Mouse (Mus musculus) myocyte (in vitro differentiated cells): ENCODE data around the gene Efcc1. TPM values are rescaled to one million over a fixed set of nuclear protein-coding genes. Genes with fewer than 3 reads are reported as not detected.
A peak's percentile ranks its signal among the peaks of the same experiment; 100 is the strongest.

ENCODE experiments used
- H3K27me3 ChIP-seq: one replicate; pipeline ENCODE4 v1.6.1; 2011; ENCODE audit not compliant: control insufficient read depth, insufficient read depth, insufficient read length
- H3K36me3 ChIP-seq: one replicate; pipeline ENCODE4 v1.6.1; 2011; ENCODE audit not compliant: control insufficient read depth, insufficient read depth
- H3K4me2 ChIP-seq: one replicate; pipeline ENCODE4 v1.6.1; 2011; ENCODE audit warnings: low read depth, control low read depth
- H3K4me3 ChIP-seq: one replicate; pipeline ENCODE4 v1.5.1; 2011; ENCODE audit warnings: mild to moderate bottlenecking, control low read depth, moderate library complexity
- H3K79me2 ChIP-seq: one replicate; pipeline ENCODE4 v1.6.1; 2011; ENCODE audit not compliant: control insufficient read depth, insufficient read depth
- H3ac ChIP-seq: one replicate; pipeline ENCODE4 v1.6.1; 2011; ENCODE audit not compliant: control insufficient read depth, insufficient read length
- CEBPB ChIP-seq: IDR thresholded peaks from 2 replicates; pipeline ENCODE4 v1.6.1; 2011; ENCODE audit warnings: mild to moderate bottlenecking, moderate library complexity; ENCODE audit not compliant: poor library complexity, insufficient read depth, severe bottlenecking
- E2F4 ChIP-seq: IDR thresholded peaks from one replicate; pipeline ENCODE4 v1.6.1; 2011; ENCODE audit warnings: mild to moderate bottlenecking, control low read depth, moderate library complexity; ENCODE audit not compliant: insufficient read depth
- MAX ChIP-seq: IDR thresholded peaks from one replicate; pipeline ENCODE4 v1.6.1; 2011; ENCODE audit warnings: low read depth, mild to moderate bottlenecking, control low read depth
- MYOD1 ChIP-seq, 3 experiments: IDR thresholded peaks; one replicate each; pipeline ENCODE4 v1.6.1; 2011; ENCODE audit warnings: control low read depth in 2 of 3, low read depth in 2 of 3, mild to moderate bottlenecking in 2 of 3, moderate library complexity in 1 of 3; ENCODE audit not compliant: insufficient read length in 2 of 3, control insufficient read depth in 1 of 3
- MYOG ChIP-seq, 3 experiments: IDR thresholded peaks; one replicate each; pipeline ENCODE4 v1.6.1; 2011; ENCODE audit warnings: control low read depth in 2 of 3, low read depth in 2 of 3, mild to moderate bottlenecking in 2 of 3; ENCODE audit not compliant: insufficient read length in 2 of 3, control insufficient read depth in 1 of 3, insufficient read depth in 1 of 3
- POLR2A ChIP-seq: IDR thresholded peaks from one replicate; pipeline ENCODE4 v1.6.1; 2011; ENCODE audit warnings: low read depth, mild to moderate bottlenecking, control low read depth, moderate library complexity; ENCODE audit not compliant: insufficient read length
- POLR2AphosphoS2 ChIP-seq: IDR thresholded peaks from one replicate; pipeline ENCODE4 v1.6.1; 2011; ENCODE audit warnings: low read depth, control low read depth; ENCODE audit not compliant: insufficient read length
- REST ChIP-seq: IDR thresholded peaks from one replicate; pipeline ENCODE4 v1.6.1; 2011; ENCODE audit warnings: mild to moderate bottlenecking, control low read depth, moderate library complexity; ENCODE audit not compliant: insufficient read depth, insufficient read length
- SRF ChIP-seq: IDR thresholded peaks from one replicate; pipeline ENCODE4 v1.6.1; 2011; ENCODE audit warnings: low read depth; ENCODE audit not compliant: control insufficient read depth, insufficient read length
- TCF12 ChIP-seq: IDR thresholded peaks from one replicate; pipeline ENCODE4 v1.6.1; 2011; ENCODE audit warnings: mild to moderate bottlenecking, control low read depth; ENCODE audit not compliant: poor library complexity, insufficient read depth, severe bottlenecking
- TCF3 ChIP-seq: IDR thresholded peaks from one replicate; pipeline ENCODE4 v1.6.1; 2011; ENCODE audit warnings: low read depth, control low read depth; ENCODE audit not compliant: insufficient read length
- USF1 ChIP-seq: IDR thresholded peaks from one replicate; pipeline ENCODE4 v1.6.1; 2011; ENCODE audit warnings: low read depth, mild to moderate bottlenecking, control low read depth, moderate library complexity
- polyA plus RNA-seq: library from polyadenylated mRNA; unstranded; fragments of >200 nt; fragmentation: generic; extraction: Trizol; gene quantifications from one replicate; pipeline ENCODE4 v1.2.1, GENCODE M21; 2012; ENCODE audit warnings: missing spikeins

The Efcc1 gene
- 0.04 TPM for polyA plus RNA-seq

DNA sequence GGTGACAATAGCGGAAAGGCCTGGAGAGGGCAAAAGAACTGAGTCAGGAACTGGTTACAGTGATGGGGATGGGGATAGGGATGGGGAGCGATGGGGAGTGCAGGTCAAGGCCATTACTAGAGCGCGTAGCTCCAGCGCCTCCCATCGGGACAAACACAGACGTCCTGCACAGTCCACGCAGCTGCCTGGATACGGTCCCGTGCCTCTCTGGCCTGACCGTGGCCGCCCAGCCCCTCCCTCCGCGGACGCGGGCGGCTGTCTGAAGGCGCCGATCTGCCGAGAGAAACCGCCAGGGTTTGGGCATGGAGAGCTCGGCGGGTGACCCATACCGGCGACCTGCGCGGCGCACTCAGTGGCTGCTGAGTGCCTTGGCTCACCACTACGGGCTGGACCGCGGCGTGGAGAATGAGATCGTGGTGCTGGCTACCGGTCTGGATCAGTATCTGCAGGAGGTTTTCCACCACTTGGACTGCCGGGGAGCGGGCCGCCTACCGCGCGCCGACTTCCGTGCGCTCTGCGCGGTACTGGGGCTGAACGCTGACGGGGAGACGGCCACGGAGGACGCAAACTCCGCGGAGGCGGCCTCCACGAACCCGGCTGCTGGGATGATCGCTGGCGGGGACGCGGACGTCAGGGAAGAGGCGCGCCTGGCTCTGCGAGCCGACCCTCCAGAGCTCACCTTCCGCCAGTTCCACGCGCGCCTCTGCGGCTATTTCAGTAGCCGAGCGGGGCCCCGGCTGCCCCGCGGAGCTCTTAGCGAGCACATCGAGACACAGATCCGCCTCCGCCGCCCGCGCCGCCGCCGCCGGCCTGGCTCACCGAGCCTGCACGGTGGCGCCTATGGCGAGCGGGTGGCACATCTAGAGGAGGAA lies at the start of gene Efcc1:
Gene Efcc1 (plus strand): TSS at position 279 of the 872 bp plus-strand sequence.
- peaks cover 34% of the 10 kb centered on the region for H3K27me3 ChIP-seq
- H3K36me3 ChIP-seq, result no peaks in the 10 kb centered on the region
- H3ac ChIP-seq, result no peak within 1 kb of the TSS
- no peak within 1 kb of the TSS for H3K4me3 ChIP-seq
- H3K4me2 ChIP-seq, result peak within 1 kb of the TSS; percentile 50
- TF ChIP-seq TCF3 (no peak), POLR2A (no peak), MAX (no peak), MYOD1 (IDR thresholded peaks at IDR 0.05; ENCODE audit: control insufficient read depth in 1 of 3, insufficient read length in 2 of 3, low read depth in 2 of 3) (no peak), REST (no peak), MYOG (IDR thresholded peaks at IDR 0.05; ENCODE audit: control insufficient read depth in 1 of 3, insufficient read depth in 1 of 3, insufficient read length in 2 of 3, low read depth in 2 of 3) (no peak), E2F4 (no peak), TCF12 (no peak), USF1 (no peak), SRF (no peak), CEBPB (no peak), POLR2AphosphoS2 (no peak)
- no peaks in the 10 kb centered on the region for H3K79me2 ChIP-seq

DNA sequence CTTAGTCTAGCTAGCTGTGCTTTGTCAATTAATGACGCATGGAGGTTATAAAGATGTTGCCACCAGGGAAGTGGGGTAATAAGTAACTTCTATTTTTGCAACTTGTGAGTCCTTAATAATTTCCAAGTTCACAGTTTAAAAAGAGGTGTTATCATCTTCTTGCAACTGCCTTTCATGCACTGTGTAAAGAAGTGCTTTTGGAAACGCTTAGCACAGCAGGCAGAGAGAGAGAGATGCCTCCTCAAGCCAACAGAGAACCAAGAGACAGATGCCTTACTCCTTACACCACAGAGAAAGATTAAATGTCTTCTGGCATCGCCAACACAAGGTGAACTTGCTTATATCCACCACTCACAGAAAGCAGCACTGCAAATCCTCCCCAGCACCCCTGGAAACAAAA lies 34.7 kb upstream of the Efcc1 start:
- TF ChIP-seq CEBPB (no peak), SRF (no peak), USF1 (no peak), TCF12 (no peak), MYOD1 (IDR thresholded peaks at IDR 0.05; ENCODE audit: control insufficient read depth in 1 of 3, insufficient read length in 2 of 3, low read depth in 2 of 3) (no peak), E2F4 (no peak), REST (no peak), TCF3 (no peak), MYOG (IDR thresholded peaks at IDR 0.05; ENCODE audit: control insufficient read depth in 1 of 3, insufficient read depth in 1 of 3, insufficient read length in 2 of 3, low read depth in 2 of 3) (no peak), POLR2AphosphoS2 (no peak), MAX (no peak), POLR2A (no peak)

DNA sequence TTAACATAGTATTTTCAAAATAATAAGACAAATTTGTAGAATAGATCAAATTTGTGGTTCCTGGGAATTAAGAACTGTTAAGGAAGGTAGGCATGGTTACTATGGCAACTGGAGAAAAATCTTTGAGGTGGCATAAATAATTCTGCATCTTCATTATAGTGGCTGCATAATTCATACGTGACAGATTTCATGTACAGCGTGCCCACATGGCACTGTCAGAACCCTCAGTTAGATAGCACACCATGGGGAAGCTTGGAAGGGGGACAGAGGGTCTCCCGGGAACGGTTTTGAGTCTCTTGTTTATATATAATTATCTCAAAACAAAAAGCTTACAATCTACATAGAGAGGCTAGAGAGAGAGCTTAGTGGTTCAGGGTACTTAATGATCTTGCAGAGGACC lies 34.1 kb upstream of the Efcc1 start:
- Histone ChIP-seq H3ac (no peak overlapping the region), H3K79me2 (no peaks in the 10 kb centered on the region), H3K4me2 (no peak overlapping the region), H3K36me3 (no peaks in the 10 kb centered on the region), H3K27me3 (peaks cover 38% of the 10 kb centered on the region), H3K4me3 (no peak overlapping the region)
- TF ChIP-seq CEBPB (no peak), E2F4 (no peak), MYOG (IDR thresholded peaks at IDR 0.05; ENCODE audit: control insufficient read depth in 1 of 3, insufficient read depth in 1 of 3, insufficient read length in 2 of 3, low read depth in 2 of 3) (no peak), POLR2A (no peak), POLR2AphosphoS2 (no peak), TCF12 (no peak), MYOD1 (IDR thresholded peaks at IDR 0.05; ENCODE audit: control insufficient read depth in 1 of 3, insufficient read length in 2 of 3, low read depth in 2 of 3) (no peak), MAX (no peak), TCF3 (no peak), SRF (no peak), USF1 (no peak), REST (no peak)

More for the DNA sequence above, 34.7 kb upstream of the Efcc1 start:
- Histone ChIP-seq H3K4me3 (no peak overlapping the region), H3K4me2 (no peak overlapping the region), H3K27me3 (peaks cover 41% of the 10 kb centered on the region), H3K36me3 (no peaks in the 10 kb centered on the region), H3K79me2 (no peaks in the 10 kb centered on the region), H3ac (no peak overlapping the region)

DNA sequence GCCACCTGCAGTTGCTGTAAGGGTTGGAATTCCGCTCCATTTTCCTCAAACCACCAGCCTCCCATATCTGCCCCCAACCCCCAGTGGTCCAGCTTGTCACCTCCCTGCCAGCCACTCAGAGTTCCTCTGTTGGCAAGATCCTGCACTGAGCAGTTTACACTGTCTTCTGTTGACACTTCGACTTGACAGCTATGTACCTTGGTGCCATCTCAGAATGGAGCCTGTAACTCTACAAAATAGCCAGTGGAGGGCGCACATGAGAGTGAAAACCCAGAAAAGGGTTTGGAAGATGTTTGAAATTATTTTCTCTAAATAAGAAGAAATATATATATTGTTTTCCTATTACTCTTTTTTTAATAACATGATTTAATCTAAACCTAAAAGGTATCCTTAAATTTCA lies 24.4 kb upstream of the Efcc1 start:
- Histone ChIP-seq H3K79me2 (no peaks in the 10 kb centered on the region), H3K36me3 (no peaks in the 10 kb centered on the region), H3K27me3 (no peaks in the 10 kb centered on the region), H3ac (no peak overlapping the region), H3K4me3 (no peak overlapping the region), H3K4me2 (no peak overlapping the region)
- no peak for TF ChIP-seq SRF
- TF ChIP-seq MYOG (IDR thresholded peaks at IDR 0.05; ENCODE audit: control insufficient read depth in 1 of 3, insufficient read depth in 1 of 3, insufficient read length in 2 of 3, low read depth in 2 of 3), result no peak
- no peak for TF ChIP-seq REST
- TF ChIP-seq TCF12, result no peak
- TF ChIP-seq MYOD1 (IDR thresholded peaks at IDR 0.05; ENCODE audit: control insufficient read depth in 1 of 3, insufficient read length in 2 of 3, low read depth in 2 of 3), result no peak
- no peak for TF ChIP-seq CEBPB
- TF ChIP-seq E2F4, result no peak
- TF ChIP-seq USF1, result no peak
- no peak for TF ChIP-seq POLR2AphosphoS2
- no peak for TF ChIP-seq MAX
- TF ChIP-seq TCF3, result no peak
- no peak for TF ChIP-seq POLR2A
